In the genomic region with DNA sequence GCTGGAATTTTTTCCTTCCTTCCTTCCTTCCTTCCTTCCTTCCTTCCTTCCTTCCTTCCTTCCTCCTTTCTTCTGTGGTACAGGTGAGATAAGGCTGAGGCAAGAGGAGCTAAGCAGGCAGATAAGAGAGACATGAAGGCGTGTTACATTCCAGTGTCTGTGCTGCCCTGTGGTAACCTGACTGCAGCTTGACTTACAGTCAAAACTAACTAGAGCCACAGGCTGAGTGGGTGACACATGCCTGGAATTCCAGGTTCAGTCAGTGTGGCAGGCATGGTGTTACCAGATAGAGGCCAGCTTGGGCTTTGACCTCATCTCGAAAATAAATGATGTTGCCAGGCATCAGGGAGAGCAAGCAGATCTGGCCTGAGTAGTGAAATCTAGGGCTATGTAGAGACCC, we compare ENCODE assay signal across 13 mouse cellular contexts. TPM values are rescaled to one million over a fixed set of nuclear protein-coding genes. Genes with fewer than 3 reads are reported as not detected.
DNase-seq lines count a peak whose midpoint lies in the region; ATAC-seq and TF ChIP-seq lines count a peak whose summit lies in the region.
"Had no signal": no experiment of that assay in that cellular context is flagged by ENCODE, and none has a peak within 500 bp of the region (broad histone marks: within the 10 kb centered on the region; RNA-seq: fewer than 3 reads in every experiment).

No protein-coding gene starts in this region.

- H3K27me3 ChIP-seq in Patski: no peaks in the 10 kb centered on the region
- H3K27me3 ChIP-seq in heart, embryonic 10.5 days (ENCODE audit: insufficient read depth, poor library complexity, severe bottlenecking): no peaks in the 10 kb centered on the region
- H3K27me3 ChIP-seq in intestine, postnatal 0 days (replicated peaks; ENCODE audit: control insufficient read depth, insufficient read depth, low read length): no peaks in the 10 kb centered on the region
- no peaks in the 10 kb centered on the region for H3K27me3 ChIP-seq in midbrain, embryonic 13.5 days
- H3K27me3 ChIP-seq in hindbrain, embryonic 12.5 days: no peaks in the 10 kb centered on the region
- no peaks in the 10 kb centered on the region for H3K27me3 ChIP-seq in neural tube, embryonic 15.5 days (replicated peaks)
- H3K27me3 ChIP-seq: embryonic facial prominence, embryonic 12.5 days; forebrain, embryonic 13.5 days had no signal

- DNase-seq in Patski (ENCODE audit: low read depth, low spot score): no peak
- peak; percentile 87 for DNase-seq in heart, embryonic 10.5 days (ENCODE audit: low spot score)
- peak; percentile 30 to 64 for DNase-seq in kidney, postnatal 25 days
- DNase-seq: cerebellum, adult 9-10 months; liver had no signal

- in situ Hi-C loops in Patski (cut with MboI; ENCODE audit: low pct_unique_long_range_greater_than_20kb): no loop called here

- H3K36me3 ChIP-seq in heart, embryonic 10.5 days: peaks cover under 1% of the 10 kb centered on the region; the same call in 1 of the 2 replicates
- no peaks in the 10 kb centered on the region for H3K36me3 ChIP-seq in intestine, postnatal 0 days (ENCODE audit: control insufficient read depth, insufficient read depth)
- no peaks in the 10 kb centered on the region for H3K36me3 ChIP-seq in midbrain, embryonic 13.5 days
- H3K36me3 ChIP-seq in hindbrain, embryonic 12.5 days: no peaks in the 10 kb centered on the region
- H3K36me3 ChIP-seq in neural tube, embryonic 15.5 days: no peaks in the 10 kb centered on the region; the same call in 1 of the 2 replicates

- no peak overlapping the region for H3K9ac ChIP-seq in intestine, postnatal 0 days (ENCODE audit: low read depth, low read length)
- H3K9ac ChIP-seq in midbrain, embryonic 13.5 days (replicated peaks): no peak overlapping the region
- H3K9ac ChIP-seq in hindbrain, embryonic 12.5 days: no peak overlapping the region
- no peak overlapping the region for H3K9ac ChIP-seq in neural tube, embryonic 15.5 days (replicated peaks)
- H3K9ac ChIP-seq: embryonic facial prominence, embryonic 12.5 days; forebrain, embryonic 13.5 days had no signal

- no peaks in the 10 kb centered on the region for H3K9me3 ChIP-seq in heart, embryonic 10.5 days
- no peaks in the 10 kb centered on the region for H3K9me3 ChIP-seq in intestine, postnatal 0 days (ENCODE audit: control insufficient read depth)
- H3K9me3 ChIP-seq in midbrain, embryonic 13.5 days: no peaks in the 10 kb centered on the region
- H3K9me3 ChIP-seq in hindbrain, embryonic 12.5 days (replicated peaks): no peaks in the 10 kb centered on the region
- no peaks in the 10 kb centered on the region for H3K9me3 ChIP-seq in neural tube, embryonic 15.5 days (replicated peaks)
- H3K9me3 ChIP-seq: embryonic facial prominence, embryonic 12.5 days; forebrain, embryonic 13.5 days had no signal

- 0 out of 2 replicates have a peak overlapping the region, but pooled peaks have one; percentile 13 for H3K4me2 ChIP-seq in intestine, postnatal 0 days (replicated peaks; ENCODE audit: low read depth)
- H3K4me2 ChIP-seq in midbrain, embryonic 13.5 days (replicated peaks): no peak overlapping the region
- no peak overlapping the region for H3K4me2 ChIP-seq in hindbrain, embryonic 12.5 days (replicated peaks)
- no peak overlapping the region for H3K4me2 ChIP-seq in neural tube, embryonic 15.5 days
- H3K4me2 ChIP-seq: embryonic facial prominence, embryonic 12.5 days; forebrain, embryonic 13.5 days had no signal

- TF ChIP-seq CTCF in Patski (IDR thresholded peaks at IDR 0.05): no peak
- TF ChIP-seq CTCF in intestine, postnatal 0 days (IDR thresholded peaks at IDR 0.05; ENCODE audit: low read depth): no peak

- 8% methylated on average over 2 of the region's 2 CpGs for WGBS in heart, embryonic 10.5 days
- 28% methylated on average over 2 of the region's 2 CpGs for WGBS in intestine, postnatal 0 days
- WGBS in midbrain, embryonic 13.5 days: 86% methylated on average over 2 of the region's 2 CpGs
- WGBS in hindbrain, embryonic 12.5 days: 77% methylated on average over 2 of the region's 2 CpGs
- WGBS in neural tube, embryonic 15.5 days: 80% methylated on average over 2 of the region's 2 CpGs

- POLR2A ChIA-PET in Patski (lab: Charles Lee): interaction anchor here (0.8 to 1.0 kb wide), 3 partner anchors 9 to 31 kb away, joined by 3 to 5 read pairs (median 3); no protein-coding TSS in a partner anchor

- peak overlapping the region; percentile 84 for H3K27ac ChIP-seq in heart, embryonic 10.5 days
- peak overlapping the region; percentile 8; the same call in 1 of the 2 replicates for H3K27ac ChIP-seq in intestine, postnatal 0 days (ENCODE audit: low read depth, low read length)
- no peak overlapping the region for H3K27ac ChIP-seq in midbrain, embryonic 13.5 days
- no peak overlapping the region for H3K27ac ChIP-seq in hindbrain, embryonic 12.5 days
- H3K27ac ChIP-seq in neural tube, embryonic 15.5 days (replicated peaks): no peak overlapping the region
- H3K27ac ChIP-seq: embryonic facial prominence, embryonic 12.5 days; forebrain, embryonic 13.5 days; macrophage had no signal

- peaks cover 34% of the 10 kb centered on the region for H3K4me1 ChIP-seq in heart, embryonic 10.5 days
- H3K4me1 ChIP-seq in intestine, postnatal 0 days (replicated peaks; ENCODE audit: control insufficient read depth, insufficient read depth, low read length): no peaks in the 10 kb centered on the region
- 0 out of 2 replicates have a peak, but pooled peaks cover 8% of the 10 kb centered on the region for H3K4me1 ChIP-seq in midbrain, embryonic 13.5 days (replicated peaks)
- H3K4me1 ChIP-seq in hindbrain, embryonic 12.5 days: no peaks in the 10 kb centered on the region
- peaks cover 9% of the 10 kb centered on the region for H3K4me1 ChIP-seq in neural tube, embryonic 15.5 days

- peak; percentile 60 for ATAC-seq in Patski
- ATAC-seq in intestine, postnatal 0 days: peak; percentile 76
- no peak for ATAC-seq in midbrain, embryonic 13.5 days
- no peak for ATAC-seq in hindbrain, embryonic 12.5 days (ENCODE audit: low FRiP score)
- ATAC-seq in neural tube, embryonic 15.5 days (ENCODE audit: low FRiP score): no peak
- ATAC-seq: forebrain, embryonic 13.5 days had no signal

- peak overlapping the region; percentile 10; the same call in 1 of the 2 replicates for H3K4me3 ChIP-seq in heart, embryonic 10.5 days
- no peak overlapping the region for H3K4me3 ChIP-seq in intestine, postnatal 0 days (ENCODE audit: low read depth, low read length)
- H3K4me3 ChIP-seq in midbrain, embryonic 13.5 days (replicated peaks): no peak overlapping the region
- H3K4me3 ChIP-seq in hindbrain, embryonic 12.5 days: no peak overlapping the region
- no peak overlapping the region for H3K4me3 ChIP-seq in neural tube, embryonic 15.5 days (replicated peaks)
- H3K4me3 ChIP-seq: embryonic facial prominence, embryonic 12.5 days; forebrain, embryonic 13.5 days; myocyte had no signal

- CTCF ChIA-PET in Patski (lab: Charles Lee): interaction anchor here (1.4 kb wide), 1 partner anchor 34 kb away, joined by 4 read pairs; no protein-coding TSS in a partner anchor

RNA-seq across cellular contexts. Expression of a gene that starts 53.8 kb away (rescaled TPM):
- 1.5 TPM for polyA plus RNA-seq in Patski (2021)
- 25.6 and 30.3 TPM in 2 replicates for polyA plus RNA-seq in heart, embryonic 10.5 days (2016; fragmentation: Nextera tagmentation; extraction: Ambion mirVana)
- 3.0 and 5.2 TPM in 2 replicates for polyA plus RNA-seq in intestine, postnatal 0 days (2015; fragmentation: Nextera tagmentation; extraction: Ambion mirVana)
- 29.8 and 37.2 TPM in 2 replicates for polyA plus RNA-seq in midbrain, embryonic 13.5 days (2015; fragmentation: Nextera tagmentation; extraction: Ambion mirVana)
- 34.5 and 39.3 TPM in 2 replicates for polyA plus RNA-seq in hindbrain, embryonic 12.5 days (2016; fragmentation: Nextera tagmentation; extraction: Ambion mirVana)
- 36.8 and 37.8 TPM in 2 replicates for polyA plus RNA-seq in neural tube, embryonic 15.5 days (2015; fragmentation: Nextera tagmentation; extraction: Ambion mirVana)

Comparison
In these comparisons a context has a peak if more than half of its experiments do, and no peak if none do; other contexts are left out.
1. ATAC-seq: peak in Patski (single experiment) and intestine, postnatal 0 days (single experiment); none in midbrain, embryonic 13.5 days (single experiment), hindbrain, embryonic 12.5 days (single experiment) and neural tube, embryonic 15.5 days (single experiment).
2. H3K27ac ChIP-seq: peak in heart, embryonic 10.5 days (single experiment) and intestine, postnatal 0 days (single experiment); none in midbrain, embryonic 13.5 days (single experiment), hindbrain, embryonic 12.5 days (single experiment) and neural tube, embryonic 15.5 days (single experiment).